Mouse (Mus musculus): ENCODE results near the gene Mei1. TPM values are rescaled to one million over a fixed set of nuclear protein-coding genes. Genes with fewer than 3 reads are reported as not detected.

Gene Mei1
- total and polyA plus RNA-seq, 2 experiments from 2014 or later: 0.10 TPM

DNA sequence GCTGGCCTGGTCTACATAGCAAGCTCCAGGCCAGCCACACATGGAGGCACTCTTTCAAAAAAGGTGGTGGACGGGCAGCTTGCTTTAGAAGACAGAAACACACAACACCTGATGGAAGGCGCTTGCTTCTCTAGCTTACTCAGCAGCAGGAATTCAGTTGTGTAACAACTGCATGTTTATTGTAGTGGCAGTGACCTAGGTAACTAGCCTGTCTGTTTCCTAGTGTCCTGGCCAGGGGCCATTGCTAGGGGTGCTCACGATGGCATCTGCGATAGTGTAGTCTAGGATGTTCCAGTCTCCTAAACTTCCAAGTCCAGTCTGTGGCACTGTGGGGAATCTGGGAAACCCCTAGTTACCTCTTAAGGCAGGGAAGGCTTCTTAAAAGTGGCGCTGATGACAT is 74.4 kb downstream of the Mei1 start:
- H3K36me3 ChIP-seq (ENCODE audit: insufficient read depth): peaks cover 16% of the 10 kb centered on the region
- ATAC-seq (no peak), DNase-seq (no peak)
- WGBS: 79% methylated on average over 5 of the region's 5 CpGs
- H3K4me1 ChIP-seq (ENCODE audit: insufficient read depth): peaks cover 15% of the 10 kb centered on the region
- TF ChIP-seq CTCF (IDR thresholded peaks at IDR 0.05; ENCODE audit: low read depth): no peak
- H3K9ac ChIP-seq: no peak overlapping the region
- H3K4me3 ChIP-seq (ENCODE audit: low read depth, low read length): no peak overlapping the region
- 0 out of 2 replicates have a peak overlapping the region, but pooled peaks have one; percentile 17 for H3K27ac ChIP-seq (ENCODE audit: low read depth, low read length)
- no peak overlapping the region for H3K4me2 ChIP-seq (ENCODE audit: low read depth)
- H3K9me3 ChIP-seq (ENCODE audit: low read length): no peaks in the 10 kb centered on the region
- H3K27me3 ChIP-seq (ENCODE audit: insufficient read depth, low read length): no peaks in the 10 kb centered on the region

DNA sequence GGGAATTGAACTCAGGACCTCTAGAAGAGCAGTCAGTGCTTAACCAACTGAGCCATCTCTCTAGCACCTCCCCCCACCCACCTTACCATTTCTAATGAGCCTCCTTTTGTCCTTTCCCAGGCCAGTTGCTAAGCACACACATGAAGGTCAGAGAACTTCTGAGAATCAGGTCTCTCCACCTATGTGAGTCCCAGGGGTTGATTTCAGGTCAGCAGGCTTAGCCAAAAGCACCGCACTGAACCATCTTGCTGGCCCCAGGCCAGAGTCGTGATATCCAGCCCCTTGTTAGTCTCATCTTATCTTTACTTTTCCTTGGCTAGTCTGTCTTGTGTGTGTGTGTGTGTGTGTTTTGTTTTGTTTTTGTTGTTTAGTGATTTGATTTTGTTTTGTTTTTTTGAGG is 75.6 kb downstream of the Mei1 start:
- WGBS: 32% methylated on average over 2 of the region's 2 CpGs
- H3K4me3 ChIP-seq (ENCODE audit: low read depth, low read length): no peak overlapping the region
- H3K9me3 ChIP-seq (ENCODE audit: low read length): no peaks in the 10 kb centered on the region
- H3K36me3 ChIP-seq (ENCODE audit: insufficient read depth): peaks cover 16% of the 10 kb centered on the region
- no peak overlapping the region for H3K9ac ChIP-seq
- H3K27ac ChIP-seq (ENCODE audit: low read depth, low read length): peak overlapping the region; percentile 98
- no peaks in the 10 kb centered on the region for H3K27me3 ChIP-seq (ENCODE audit: insufficient read depth, low read length)
- H3K4me2 ChIP-seq (ENCODE audit: low read depth): no peak overlapping the region
- ATAC-seq (no peak), DNase-seq (no peak)
- peaks cover 22% of the 10 kb centered on the region for H3K4me1 ChIP-seq (ENCODE audit: insufficient read depth)
- TF ChIP-seq CTCF (IDR thresholded peaks at IDR 0.05; ENCODE audit: low read depth): no peak

DNA sequence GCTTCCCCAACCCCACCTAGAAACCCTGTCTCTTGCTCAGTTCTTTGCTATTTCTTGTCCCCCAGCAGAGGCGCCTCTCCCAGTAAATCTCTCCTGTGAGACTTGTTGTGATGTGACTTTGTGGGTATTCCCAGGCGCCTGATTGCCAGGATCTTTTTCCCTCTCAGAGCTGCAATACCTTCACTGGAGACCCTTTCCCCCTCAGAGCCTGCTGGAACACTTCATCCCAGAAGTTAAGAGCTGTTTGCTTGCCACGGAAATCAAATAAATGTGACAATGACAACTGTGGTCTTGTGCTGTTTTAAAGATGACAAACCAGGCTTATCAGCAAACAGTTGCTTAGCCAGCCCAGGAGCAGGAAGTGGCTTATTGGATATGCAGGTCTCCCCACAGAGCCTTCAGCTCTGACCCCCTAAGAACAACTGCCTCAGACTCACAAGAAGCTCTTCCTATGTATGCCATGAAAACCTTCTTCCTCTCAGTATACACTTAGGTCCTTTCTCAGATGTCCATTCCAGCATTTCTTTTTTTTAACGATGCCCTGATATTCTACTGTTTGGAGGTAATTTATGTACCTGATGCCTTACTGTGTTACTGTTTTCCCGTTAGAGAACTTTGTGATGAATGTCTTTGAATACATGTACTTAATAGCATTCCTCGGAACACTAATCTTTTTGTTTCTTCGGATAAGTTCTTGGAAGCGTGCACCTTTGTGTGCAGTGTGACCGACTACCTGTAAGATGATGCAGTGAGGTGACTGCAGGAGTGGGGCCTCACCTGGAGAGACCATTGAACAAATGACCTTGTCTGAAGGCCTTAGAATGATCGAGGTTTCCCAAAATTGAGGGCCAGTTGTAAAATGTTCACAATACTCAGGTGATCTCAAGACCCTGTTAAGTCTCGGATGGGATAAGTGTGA is 76.3 kb downstream of the Mei1 start:
- Histone ChIP-seq H3K4me3 (ENCODE audit: low read depth, low read length) (peak overlapping the region; percentile 73), H3K27me3 (ENCODE audit: insufficient read depth, low read length) (no peaks in the 10 kb centered on the region), H3K36me3 (ENCODE audit: insufficient read depth) (peaks cover 9% of the 10 kb centered on the region), H3K9me3 (ENCODE audit: low read length) (no peaks in the 10 kb centered on the region), H3K4me2 (ENCODE audit: low read depth) (peak overlapping the region; percentile 48), H3K4me1 (ENCODE audit: insufficient read depth) (peaks cover 22% of the 10 kb centered on the region), H3K9ac (peak overlapping the region; percentile 36; the same call in 1 of the 2 replicates), H3K27ac (ENCODE audit: low read depth, low read length) (peak overlapping the region; percentile 98)
- DNase-seq: peak; percentile 50
- 0 out of 2 replicates have a peak, but pooled peaks have one; percentile 23 for TF ChIP-seq CTCF (IDR thresholded peaks at IDR 0.05; ENCODE audit: low read depth)
- no peak for ATAC-seq
- WGBS: 7% methylated on average over 11 of the region's 11 CpGs

DNA sequence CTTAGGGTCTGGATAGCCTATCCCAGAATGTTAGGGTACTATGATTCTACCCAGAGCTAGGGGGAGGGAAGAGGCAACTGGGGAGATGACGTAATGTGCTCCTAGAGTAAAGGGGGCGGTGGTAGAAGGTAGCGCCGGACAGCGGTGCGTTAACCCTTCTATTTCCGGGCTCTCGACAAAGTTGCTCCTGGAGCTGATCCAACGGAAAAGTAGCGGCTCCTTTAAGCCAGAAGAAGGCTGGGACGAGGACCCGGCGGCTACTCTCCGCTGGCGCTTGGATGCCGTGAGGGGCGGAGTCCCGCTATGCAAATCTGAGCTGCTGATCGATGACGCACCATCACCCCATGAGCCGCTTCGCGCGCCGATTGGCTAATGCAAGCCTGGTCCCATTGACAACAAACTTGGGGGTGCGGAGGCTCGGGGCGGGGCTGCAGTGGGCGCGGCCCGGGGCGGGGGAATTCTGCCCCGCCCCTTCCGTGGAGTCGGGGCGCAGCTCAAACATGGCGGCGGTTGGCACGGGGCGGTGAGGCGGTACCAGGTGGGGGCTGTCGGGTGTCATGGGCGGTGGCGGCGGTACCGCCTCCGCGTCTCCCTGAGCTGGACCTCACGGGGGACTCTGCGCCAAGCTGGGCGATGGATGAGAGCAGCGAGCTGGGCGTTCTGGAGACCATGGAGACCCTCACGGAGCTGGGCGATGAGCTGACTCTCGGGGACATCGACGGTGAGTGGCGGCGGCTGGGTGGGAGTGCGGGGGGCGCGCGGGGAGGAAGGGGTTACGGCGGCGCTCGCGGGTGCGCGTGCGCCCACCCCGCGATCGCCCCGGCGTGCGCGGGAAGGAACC is 77.2 kb downstream of the Mei1 start, which contains the start of gene Srebf2:
Gene Srebf2 (plus strand): TSS at position 412 of the 841 bp plus-strand sequence.
- ATAC-seq: peak; percentile 98
- 3% methylated on average over 65 of the region's 79 CpGs for WGBS
- no peak for TF ChIP-seq CTCF (IDR thresholded peaks at IDR 0.05; ENCODE audit: low read depth)
- peaks cover 2% of the 10 kb centered on the region for H3K36me3 ChIP-seq (ENCODE audit: insufficient read depth)
- H3K4me3 ChIP-seq (ENCODE audit: low read depth, low read length): peak within 1 kb of the TSS; percentile 73
- peak within 1 kb of the TSS; percentile 60 for H3K4me2 ChIP-seq (ENCODE audit: low read depth)
- H3K4me1 ChIP-seq (ENCODE audit: insufficient read depth): peaks cover 23% of the 10 kb centered on the region
- peak within 1 kb of the TSS; percentile 83 for H3K9ac ChIP-seq
- H3K9me3 ChIP-seq (ENCODE audit: low read length): no peaks in the 10 kb centered on the region
- DNase-seq: peak; percentile 100
- H3K27ac ChIP-seq (ENCODE audit: low read depth, low read length): peak within 1 kb of the TSS; percentile 98
- no peaks in the 10 kb centered on the region for H3K27me3 ChIP-seq (ENCODE audit: insufficient read depth, low read length)

DNA sequence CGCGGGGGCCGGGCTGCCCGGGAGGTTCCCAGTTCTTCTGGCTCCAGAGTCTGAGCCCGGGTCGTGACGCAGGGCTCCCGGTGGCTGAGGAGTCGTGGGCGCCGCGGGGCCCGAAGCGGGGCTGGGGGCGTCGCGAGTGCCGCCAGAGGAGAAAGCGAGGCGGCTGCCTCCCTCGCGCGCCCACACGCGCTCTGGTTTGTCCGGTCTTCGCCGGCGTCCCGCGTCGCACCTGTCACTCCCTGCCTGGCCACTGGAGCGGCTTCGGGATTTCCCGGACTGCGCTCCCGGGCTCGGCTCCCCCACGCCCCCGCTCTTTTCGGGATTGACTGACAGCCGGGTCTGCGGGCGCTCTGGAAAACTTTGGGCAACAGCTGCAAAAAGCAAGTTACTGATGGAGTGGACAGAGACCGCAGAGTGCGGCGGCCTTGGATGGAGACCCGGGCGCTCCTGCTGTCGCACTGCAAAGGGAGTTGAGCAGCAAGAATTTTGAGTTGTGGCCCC is 77.9 kb downstream of the Mei1 start:
- Histone ChIP-seq H3K27me3 (ENCODE audit: insufficient read depth, low read length) (no peaks in the 10 kb centered on the region), H3K27ac (ENCODE audit: low read depth, low read length) (peak overlapping the region; percentile 98), H3K4me1 (ENCODE audit: insufficient read depth) (peaks cover 27% of the 10 kb centered on the region), H3K9me3 (ENCODE audit: low read length) (no peaks in the 10 kb centered on the region), H3K9ac (peak overlapping the region; percentile 83), H3K36me3 (ENCODE audit: insufficient read depth) (no peaks in the 10 kb centered on the region; the same call in 1 of the 2 replicates), H3K4me3 (ENCODE audit: low read depth, low read length) (peak overlapping the region; percentile 73), H3K4me2 (ENCODE audit: low read depth) (peak overlapping the region; percentile 60)
- ATAC-seq: peak; percentile 5
- DNase-seq: no peak
- 1% methylated on average over 41 of the region's 50 CpGs for WGBS
- no peak for TF ChIP-seq CTCF (IDR thresholded peaks at IDR 0.05; ENCODE audit: low read depth)

DNA sequence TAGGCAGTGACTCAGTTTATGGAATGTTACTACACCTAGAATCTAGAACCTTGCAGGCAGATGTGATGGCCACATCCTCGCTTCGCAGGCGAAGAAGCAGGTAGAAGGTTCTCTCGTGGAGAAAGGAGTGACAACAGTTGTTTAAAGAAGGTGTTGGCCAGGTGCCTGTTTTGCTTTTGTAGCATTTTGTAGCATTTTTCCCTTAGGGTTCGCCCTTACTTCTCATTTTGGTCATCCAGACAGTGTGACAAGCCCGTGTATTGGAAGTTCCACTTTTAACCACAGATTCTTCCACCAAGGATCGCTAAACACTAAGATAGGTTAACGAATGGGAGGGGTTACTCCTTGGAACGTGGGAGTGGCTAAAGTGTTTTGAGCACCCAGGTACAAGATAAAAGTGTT is 78.7 kb downstream of the Mei1 start:
- Histone ChIP-seq H3K27me3 (ENCODE audit: insufficient read depth, low read length) (no peaks in the 10 kb centered on the region), H3K9ac (peak overlapping the region; percentile 83), H3K9me3 (ENCODE audit: low read length) (no peaks in the 10 kb centered on the region), H3K36me3 (ENCODE audit: insufficient read depth) (no peaks in the 10 kb centered on the region; the same call in 1 of the 2 replicates), H3K4me3 (ENCODE audit: low read depth, low read length) (peak overlapping the region; percentile 73), H3K4me1 (ENCODE audit: insufficient read depth) (peaks cover 27% of the 10 kb centered on the region), H3K27ac (ENCODE audit: low read depth, low read length) (no peak overlapping the region; the same call in 1 of the 2 replicates), H3K4me2 (ENCODE audit: low read depth) (peak overlapping the region; percentile 60)
- TF ChIP-seq CTCF (IDR thresholded peaks at IDR 0.05; ENCODE audit: low read depth): no peak
- ATAC-seq (no peak), DNase-seq (peak; percentile 24)
- 11% methylated on average over 9 of the region's 9 CpGs for WGBS
